Mouse (Mus musculus): ENCODE measurements at regions not wholly inside any gene's neighbourhood (a gene's known extent, or its start where the extent isn't known, plus 50 kb on each side); places are given as distances from the start of the nearest gene placed in this dataset.

GRCm38 (mm10) chr13:52153030-52153429 is 306.6 kb downstream of the Gadd45g start:
- Histone ChIP-seq H3K9me3 (replicated peaks; ENCODE audit: low read length) (no peaks in the 10 kb centered on the region), H3K36me3 (ENCODE audit: insufficient read depth, low read length) (no peaks in the 10 kb centered on the region), H3K27me3 (ENCODE audit: insufficient read depth, low read length) (no peaks in the 10 kb centered on the region), H3K4me1 (replicated peaks; ENCODE audit: insufficient read depth, low read length) (peaks cover 13% of the 10 kb centered on the region; the same call in 1 of the 2 replicates), H3K9ac (ENCODE audit: low read depth, low read length) (no peak overlapping the region), H3K27ac (no peak overlapping the region), H3K4me2 (ENCODE audit: low read length) (no peak overlapping the region), H3K4me3 (replicated peaks; ENCODE audit: low read depth, low read length) (no peak overlapping the region)
- TF ChIP-seq CTCF (IDR thresholded peaks at IDR 0.05; ENCODE audit: low read depth): no peak
- 73% methylated on average over 4 of the region's 4 CpGs for WGBS
- DNase-seq (ENCODE audit: low spot score) (no peak), ATAC-seq (replicated peaks; ENCODE audit: low FRiP score, low read depth) (no peak)

- TF ChIP-seq CTCF (IDR thresholded peaks at IDR 0.05; ENCODE audit: low read depth): no peak
- Histone ChIP-seq H3K4me1 (replicated peaks; ENCODE audit: insufficient read depth, low read length) (peaks cover 13% of the 10 kb centered on the region; the same call in 1 of the 2 replicates), H3K9ac (ENCODE audit: low read depth, low read length) (no peak overlapping the region; the same call in 1 of the 2 replicates), H3K9me3 (replicated peaks; ENCODE audit: low read length) (no peaks in the 10 kb centered on the region), H3K4me3 (replicated peaks; ENCODE audit: low read depth, low read length) (no peak overlapping the region), H3K27me3 (ENCODE audit: insufficient read depth, low read length) (no peaks in the 10 kb centered on the region), H3K4me2 (ENCODE audit: low read length) (no peak overlapping the region), H3K27ac (no peak overlapping the region), H3K36me3 (ENCODE audit: insufficient read depth, low read length) (no peaks in the 10 kb centered on the region)
- ATAC-seq (replicated peaks; ENCODE audit: low FRiP score, low read depth) (no peak), DNase-seq (ENCODE audit: low spot score) (no peak)
- 57% methylated on average over 4 of the region's 4 CpGs for WGBS
Measured at GRCm38 (mm10) chr13:52153576-52153975, 307.1 kb downstream of the Gadd45g start.

- no peaks in the 10 kb centered on the region for H3K27me3 ChIP-seq (ENCODE audit: insufficient read depth, low read length)
- TF ChIP-seq CTCF (IDR thresholded peaks at IDR 0.05; ENCODE audit: low read depth): no peak
- DNase-seq (ENCODE audit: low spot score) (no peak), ATAC-seq (replicated peaks; ENCODE audit: low FRiP score, low read depth) (no peak)
- WGBS: 69% methylated on average over 5 of the region's 5 CpGs
- H3K4me1 ChIP-seq (replicated peaks; ENCODE audit: insufficient read depth, low read length): peaks cover 13% of the 10 kb centered on the region; the same call in 1 of the 2 replicates
- H3K4me3 ChIP-seq (replicated peaks; ENCODE audit: low read depth, low read length): no peak overlapping the region
- no peak overlapping the region for H3K27ac ChIP-seq
- no peaks in the 10 kb centered on the region for H3K36me3 ChIP-seq (ENCODE audit: insufficient read depth, low read length)
- H3K9me3 ChIP-seq (replicated peaks; ENCODE audit: low read length): no peaks in the 10 kb centered on the region
- H3K9ac ChIP-seq (ENCODE audit: low read depth, low read length): no peak overlapping the region
- no peak overlapping the region for H3K4me2 ChIP-seq (ENCODE audit: low read length)
Measured at GRCm38 (mm10) chr13:52154111-52154843, 307.8 kb downstream of the Gadd45g start.

GRCm38 (mm10) chr13:52154844-52155587 is 308.5 kb downstream of the Gadd45g start:
- DNase-seq (ENCODE audit: low spot score): peak; percentile 87
- Histone ChIP-seq H3K4me1 (replicated peaks; ENCODE audit: insufficient read depth, low read length) (peaks cover 13% of the 10 kb centered on the region; the same call in 1 of the 2 replicates), H3K36me3 (ENCODE audit: insufficient read depth, low read length) (no peaks in the 10 kb centered on the region), H3K27me3 (ENCODE audit: insufficient read depth, low read length) (no peaks in the 10 kb centered on the region), H3K9ac (ENCODE audit: low read depth, low read length) (no peak overlapping the region), H3K9me3 (replicated peaks; ENCODE audit: low read length) (no peaks in the 10 kb centered on the region), H3K4me3 (replicated peaks; ENCODE audit: low read depth, low read length) (no peak overlapping the region), H3K4me2 (ENCODE audit: low read length) (peak overlapping the region; percentile 26; the same call in 1 of the 2 replicates), H3K27ac (peak overlapping the region; percentile 32; the same call in 1 of the 2 replicates)
- ATAC-seq (replicated peaks; ENCODE audit: low FRiP score, low read depth): no peak
- 28% methylated on average over 14 of the region's 14 CpGs for WGBS
- peak; percentile 22; the same call in 1 of the 2 replicates for TF ChIP-seq CTCF (IDR thresholded peaks at IDR 0.05; ENCODE audit: low read depth)

- peak; percentile 77; the same call in 1 of the 2 replicates for ATAC-seq (replicated peaks; ENCODE audit: low FRiP score, low read depth)
- peaks cover 13% of the 10 kb centered on the region; the same call in 1 of the 2 replicates for H3K4me1 ChIP-seq (replicated peaks; ENCODE audit: insufficient read depth, low read length)
Measured at GRCm38 (mm10) chr13:52155588-52156086, 309.2 kb downstream of the Gadd45g start.

GRCm38 (mm10) chr13:52162676-52163075 is 316.2 kb downstream of the Gadd45g start:
- Histone ChIP-seq H3K27ac (no peak overlapping the region), H3K36me3 (ENCODE audit: insufficient read depth, low read length) (no peaks in the 10 kb centered on the region), H3K9me3 (replicated peaks; ENCODE audit: low read length) (no peaks in the 10 kb centered on the region), H3K4me3 (replicated peaks; ENCODE audit: low read depth, low read length) (no peak overlapping the region), H3K27me3 (ENCODE audit: insufficient read depth, low read length) (no peaks in the 10 kb centered on the region), H3K4me1 (replicated peaks; ENCODE audit: insufficient read depth, low read length) (no peaks in the 10 kb centered on the region), H3K9ac (ENCODE audit: low read depth, low read length) (no peak overlapping the region), H3K4me2 (ENCODE audit: low read length) (no peak overlapping the region)
- WGBS: 72% methylated on average over 7 of the region's 7 CpGs
- TF ChIP-seq CTCF (IDR thresholded peaks at IDR 0.05; ENCODE audit: low read depth): no peak
- ATAC-seq (replicated peaks; ENCODE audit: low FRiP score, low read depth): no peak
- DNase-seq (ENCODE audit: low spot score): no peak

More at GRCm38 (mm10) chr13:52155588-52156086, 309.2 kb downstream of the Gadd45g start:
- Histone ChIP-seq H3K36me3 (ENCODE audit: insufficient read depth, low read length) (no peaks in the 10 kb centered on the region), H3K27ac (0 out of 2 replicates have a peak overlapping the region, but pooled peaks have one; percentile 32), H3K9me3 (replicated peaks; ENCODE audit: low read length) (no peaks in the 10 kb centered on the region), H3K4me3 (replicated peaks; ENCODE audit: low read depth, low read length) (no peak overlapping the region), H3K9ac (ENCODE audit: low read depth, low read length) (no peak overlapping the region), H3K4me2 (ENCODE audit: low read length) (0 out of 2 replicates have a peak overlapping the region, but pooled peaks have one; percentile 0), H3K27me3 (ENCODE audit: insufficient read depth, low read length) (no peaks in the 10 kb centered on the region)
- peak; percentile 27 for DNase-seq (ENCODE audit: low spot score)
- WGBS: 34% methylated on average over 8 of the region's 8 CpGs
- TF ChIP-seq CTCF (IDR thresholded peaks at IDR 0.05; ENCODE audit: low read depth): no peak
